Mouse (Mus musculus) embryonic facial prominence, embryonic 12.5 days (tissue): ENCODE results near the gene Gabbr2. TPM values are rescaled to one million over a fixed set of nuclear protein-coding genes. Genes with fewer than 3 reads are reported as not detected.

Experiments
- ATAC-seq: fragments of 200-750 bp; cut with Nextera tagmentation; 2 replicates; pipeline ENCODE4 v1.8.0; 2017; ENCODE audit not compliant: insufficient number of reproducible peaks, insufficient read depth, low FRiP score, low TSS enrichment
- H3K27ac ChIP-seq: fragments of 300-500 bp; sonication (generic); 2 replicates; pipeline ENCODE4 v1.5.1; 2016; ENCODE audit warnings: mild to moderate bottlenecking
- H3K27me3 ChIP-seq: fragments of 300-500 bp; sonication (generic); 2 replicates; pipeline ENCODE4 v1.6.1; 2016; ENCODE audit warnings: mild to moderate bottlenecking, moderate library complexity
- H3K36me3 ChIP-seq: fragments of 300-500 bp; sonication (generic); 2 replicates; pipeline ENCODE4 v1.6.1; 2016; ENCODE audit warnings: mild to moderate bottlenecking
- H3K4me1 ChIP-seq: fragments of 300-500 bp; sonication (generic); 2 replicates; pipeline ENCODE4 v1.6.1; 2016
- H3K4me2 ChIP-seq: fragments of 300-500 bp; sonication (generic); replicated peaks from 2 replicates; pipeline ENCODE4 v1.6.1; 2016; ENCODE audit warnings: mild to moderate bottlenecking, moderate library complexity
- H3K4me3 ChIP-seq: fragments of 300-500 bp; sonication (generic); 2 replicates; pipeline ENCODE4 v1.5.1; 2016; ENCODE audit warnings: mild to moderate bottlenecking
- H3K9ac ChIP-seq: fragments of 300-500 bp; sonication (generic); 2 replicates; pipeline ENCODE4 v1.6.1; 2016; ENCODE audit warnings: mild to moderate bottlenecking, moderate library complexity
- H3K9me3 ChIP-seq: fragments of 300-500 bp; sonication (generic); 2 replicates; pipeline ENCODE4 v1.6.1; 2016; ENCODE audit warnings: mild to moderate bottlenecking, moderate library complexity
- WGBS: fragments of 180-500 bp; shearing (Covaris S2); methylation state at CpG from one replicate; pipeline ENCODE4 v1.1.7; 2016; 5-methylcytosine and 5-hydroxymethylcytosine counted together
- polyA plus RNA-seq: library from polyadenylated mRNA; unstranded; fragments of >200 nt; fragmentation: Nextera tagmentation; extraction: Ambion mirVana; gene quantifications from 2 replicates; pipeline ENCODE4 v1.2.1, GENCODE M21; 2016

Gabbr2 gene
- polyA plus RNA-seq, 1 experiment from 2014 or later: 0.35 TPM

DNA sequence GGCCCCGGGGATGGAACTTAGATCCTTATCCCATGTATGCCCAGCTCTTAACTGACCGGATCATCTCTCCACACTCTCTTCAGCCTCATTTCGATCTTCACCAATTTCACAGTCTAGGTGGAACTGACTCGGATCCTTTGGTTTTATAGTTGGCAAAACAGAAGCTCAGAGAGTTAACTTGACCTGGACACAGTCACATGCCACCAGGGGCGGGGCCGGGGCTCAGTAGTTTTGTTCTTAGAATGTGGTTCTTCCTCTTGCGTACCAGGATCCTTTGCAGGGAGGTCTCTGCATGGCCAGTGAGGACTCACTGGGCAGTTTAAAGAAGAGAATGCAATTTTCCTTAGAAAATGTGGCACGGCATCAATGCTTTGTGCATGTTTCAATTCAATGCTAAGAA is 135.5 kb downstream of the Gabbr2 start:
- WGBS: 93% methylated on average over 8 of the region's 8 CpGs

DNA sequence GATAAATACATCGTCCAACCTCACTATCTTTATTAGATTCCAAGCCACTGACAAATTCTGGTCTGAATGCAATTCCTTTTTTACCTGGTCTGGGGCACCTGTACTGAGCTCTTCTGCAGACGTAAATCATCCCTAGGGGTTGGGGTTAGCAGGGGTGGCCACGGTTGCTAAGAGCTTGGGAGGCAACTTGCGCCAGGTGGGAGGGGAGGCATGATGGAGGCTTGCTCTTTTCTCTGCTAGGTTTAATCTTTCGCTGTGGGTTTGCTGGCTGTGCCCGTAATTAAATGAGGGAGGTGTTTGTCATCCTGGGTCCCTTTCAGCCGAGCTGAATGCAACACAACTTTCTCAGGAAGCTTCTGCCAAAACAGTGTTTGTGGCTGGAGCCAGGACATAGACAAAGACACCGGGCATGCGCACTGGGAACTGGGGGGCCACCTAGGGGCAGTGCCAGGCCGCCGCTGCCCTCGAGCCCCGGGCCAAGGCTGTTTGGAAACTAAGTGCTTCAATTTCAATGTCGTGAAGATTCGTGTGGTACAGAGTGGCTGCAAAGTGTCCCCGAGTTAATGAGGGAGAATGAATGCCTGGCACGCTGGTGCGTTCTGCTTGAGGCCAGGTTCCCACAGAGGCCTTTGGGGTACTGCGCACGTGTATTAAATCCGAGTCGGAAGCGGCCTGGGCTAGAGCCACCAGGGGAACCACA is 136.8 kb downstream of the Gabbr2 start:
- Histone ChIP-seq H3K4me1 (no peaks in the 10 kb centered on the region), H3K4me2 (no peak overlapping the region), H3K27me3 (no peaks in the 10 kb centered on the region), H3K9me3 (no peaks in the 10 kb centered on the region), H3K9ac (no peak overlapping the region), H3K27ac (no peak overlapping the region), H3K4me3 (no peak overlapping the region), H3K36me3 (no peaks in the 10 kb centered on the region)
- ATAC-seq: no peak
- WGBS: 58% methylated on average over 23 of the region's 23 CpGs

More for the DNA sequence above, 135.5 kb downstream of the Gabbr2 start:
- Histone ChIP-seq H3K9me3 (no peaks in the 10 kb centered on the region), H3K4me3 (no peak overlapping the region), H3K36me3 (no peaks in the 10 kb centered on the region), H3K27ac (no peak overlapping the region), H3K27me3 (no peaks in the 10 kb centered on the region), H3K4me2 (no peak overlapping the region), H3K9ac (no peak overlapping the region), H3K4me1 (no peaks in the 10 kb centered on the region)
- no peak for ATAC-seq

DNA sequence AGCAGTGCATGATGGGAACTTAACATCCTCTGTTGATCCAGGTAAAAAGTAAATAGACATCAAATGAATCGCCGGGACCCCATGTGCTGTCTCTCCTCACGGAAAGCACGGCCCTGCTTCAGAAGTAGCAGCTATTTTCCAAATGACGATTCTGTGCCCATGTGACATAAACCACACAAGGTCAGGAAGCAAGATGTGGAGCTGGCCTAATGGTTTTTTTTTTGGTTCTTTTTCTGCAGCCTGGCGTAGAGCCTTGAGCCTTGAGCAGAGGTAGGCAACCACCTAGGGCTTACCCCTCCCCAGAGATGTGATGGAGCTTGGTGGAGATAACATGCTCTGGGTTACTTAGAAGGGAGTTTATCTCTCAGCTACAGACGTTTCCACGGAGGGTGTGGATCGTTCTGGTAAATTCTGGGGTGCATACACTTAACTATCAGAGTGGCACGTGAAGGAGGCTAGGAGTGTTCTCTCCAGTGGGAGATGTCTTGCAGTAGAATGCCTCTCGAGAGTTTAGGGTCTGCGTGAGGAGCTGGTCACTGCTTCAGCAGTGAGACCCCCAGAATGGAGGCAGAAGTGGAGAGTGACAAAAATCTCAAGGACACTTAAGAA is 137.7 kb downstream of the Gabbr2 start:
- H3K9me3 ChIP-seq: no peaks in the 10 kb centered on the region
- WGBS: 83% methylated on average over 12 of the region's 12 CpGs
- ATAC-seq: no peak

DNA sequence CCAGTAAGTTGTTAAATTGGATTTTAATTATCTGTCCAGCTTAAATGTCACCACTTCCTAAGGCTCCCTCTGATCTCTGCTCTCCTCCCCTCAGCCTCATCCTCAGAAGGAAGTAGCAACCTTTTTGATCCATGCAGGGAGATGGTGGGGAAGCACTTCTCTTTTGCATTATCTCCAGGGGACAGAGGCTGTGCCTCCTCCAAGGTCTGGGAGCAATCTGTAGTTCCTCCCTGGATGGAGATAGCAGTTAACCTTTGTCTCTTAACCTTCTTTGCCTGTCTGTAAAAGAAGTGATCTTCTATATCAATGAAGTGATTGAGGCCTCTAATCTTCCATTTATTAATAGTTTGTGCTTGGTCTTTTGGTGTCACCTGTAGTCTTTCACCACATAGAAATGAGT is 143.9 kb downstream of the Gabbr2 start:
- H3K36me3 ChIP-seq: no peaks in the 10 kb centered on the region
- H3K4me1 ChIP-seq: no peaks in the 10 kb centered on the region
- no peak overlapping the region for H3K4me2 ChIP-seq
- no peak overlapping the region for H3K4me3 ChIP-seq
- ATAC-seq: no peak
- H3K27ac ChIP-seq: no peak overlapping the region
- no peak overlapping the region for H3K9ac ChIP-seq
- no peaks in the 10 kb centered on the region for H3K9me3 ChIP-seq
- no peaks in the 10 kb centered on the region for H3K27me3 ChIP-seq

More for the DNA sequence above, 137.7 kb downstream of the Gabbr2 start:
- H3K4me2 ChIP-seq: no peak overlapping the region
- no peak overlapping the region for H3K9ac ChIP-seq
- no peak overlapping the region for H3K4me3 ChIP-seq
- no peaks in the 10 kb centered on the region for H3K36me3 ChIP-seq
- no peaks in the 10 kb centered on the region for H3K27me3 ChIP-seq
- no peak overlapping the region for H3K27ac ChIP-seq
- no peaks in the 10 kb centered on the region for H3K4me1 ChIP-seq

DNA sequence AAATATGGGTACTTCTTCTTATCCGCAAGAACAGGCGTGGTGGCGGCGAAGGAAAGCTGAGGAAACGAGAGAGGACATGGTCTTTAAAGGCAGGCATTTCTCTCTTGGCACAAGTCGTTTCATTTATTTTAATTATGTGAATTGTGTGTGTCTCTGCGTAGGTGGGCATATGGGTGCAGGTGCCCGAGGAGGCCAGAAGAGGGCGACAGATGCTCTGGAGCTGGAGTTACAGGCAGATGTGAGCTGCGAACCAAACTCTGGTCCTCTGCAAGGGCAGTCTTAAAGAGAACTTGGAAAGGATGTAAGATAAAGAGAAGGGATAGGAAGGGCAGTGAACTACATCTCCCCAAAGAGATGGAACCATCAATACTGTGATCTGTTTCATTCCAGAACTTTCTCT is 145.3 kb downstream of the Gabbr2 start:
- no peak overlapping the region for H3K27ac ChIP-seq
- H3K27me3 ChIP-seq: no peaks in the 10 kb centered on the region
- H3K4me2 ChIP-seq: no peak overlapping the region
- no peaks in the 10 kb centered on the region for H3K36me3 ChIP-seq
- WGBS: 94% methylated on average over 10 of the region's 10 CpGs
- no peaks in the 10 kb centered on the region for H3K4me1 ChIP-seq
- H3K4me3 ChIP-seq: no peak overlapping the region
- no peak for ATAC-seq
- H3K9me3 ChIP-seq: no peaks in the 10 kb centered on the region
- H3K9ac ChIP-seq: no peak overlapping the region

DNA sequence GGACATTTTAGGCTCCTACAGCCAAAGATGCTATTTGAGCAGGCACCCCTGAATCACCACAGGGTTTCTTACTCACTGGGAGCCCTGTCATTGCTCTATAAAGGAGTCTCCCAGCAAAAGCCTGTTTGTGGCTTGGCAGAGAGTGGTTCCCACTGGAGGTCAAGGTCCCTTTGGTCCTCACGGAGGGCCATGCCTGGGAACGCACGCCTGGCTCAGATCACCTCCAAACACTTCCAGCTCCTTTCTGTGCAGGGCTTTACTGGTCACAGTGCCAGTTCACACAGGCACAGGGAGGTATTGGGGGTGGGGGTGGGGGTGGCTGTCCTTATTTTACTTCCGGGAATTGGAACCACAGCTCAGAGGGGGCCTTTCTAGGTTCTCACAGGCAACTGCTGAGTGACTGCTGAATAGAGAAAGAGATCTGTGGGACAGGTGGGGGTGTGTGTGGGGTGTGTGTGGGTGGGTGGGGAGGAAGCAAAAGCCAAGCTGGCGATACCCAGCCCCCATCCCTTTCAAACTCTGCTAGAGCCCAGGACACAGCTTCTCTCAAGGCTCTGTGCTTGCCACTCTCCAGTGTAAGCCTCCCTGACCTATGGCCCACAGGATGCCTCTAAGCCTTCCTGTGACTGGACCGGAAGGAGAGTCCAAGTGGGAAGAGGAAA is 146.6 kb downstream of the Gabbr2 start:
- Histone ChIP-seq H3K9me3 (no peaks in the 10 kb centered on the region), H3K4me3 (no peak overlapping the region), H3K4me2 (no peak overlapping the region), H3K27me3 (no peaks in the 10 kb centered on the region), H3K9ac (no peak overlapping the region), H3K4me1 (no peaks in the 10 kb centered on the region), H3K27ac (no peak overlapping the region), H3K36me3 (no peaks in the 10 kb centered on the region)
- 71% methylated on average over 6 of the region's 6 CpGs for WGBS
- ATAC-seq: no peak

DNA sequence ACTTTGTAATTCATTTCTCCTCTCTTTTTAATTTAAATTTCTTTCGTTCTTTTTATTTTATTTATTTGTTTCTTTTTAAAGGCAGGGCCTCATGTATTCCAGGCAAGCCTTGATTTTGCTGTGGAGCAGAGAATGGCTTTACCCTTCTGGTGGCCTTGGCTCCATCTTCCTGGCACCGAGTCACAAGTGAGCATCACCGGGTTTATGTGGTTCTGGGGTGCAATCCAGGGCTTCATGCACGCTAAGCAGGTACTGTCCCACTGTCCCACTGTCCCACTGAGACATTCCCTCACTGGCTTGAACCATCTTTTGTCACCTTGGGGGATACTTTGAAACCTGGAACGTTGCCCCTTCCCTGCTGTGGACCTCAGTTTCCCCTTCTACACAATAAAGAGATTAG is 147.1 kb downstream of the Gabbr2 start:
- H3K9me3 ChIP-seq: no peaks in the 10 kb centered on the region
- H3K36me3 ChIP-seq: no peaks in the 10 kb centered on the region
- no peak for ATAC-seq
- 81% methylated on average over 5 of the region's 5 CpGs for WGBS
- no peaks in the 10 kb centered on the region for H3K27me3 ChIP-seq
- no peaks in the 10 kb centered on the region for H3K4me1 ChIP-seq
- H3K9ac ChIP-seq: no peak overlapping the region
- no peak overlapping the region for H3K4me2 ChIP-seq
- H3K27ac ChIP-seq: no peak overlapping the region
- no peak overlapping the region for H3K4me3 ChIP-seq

DNA sequence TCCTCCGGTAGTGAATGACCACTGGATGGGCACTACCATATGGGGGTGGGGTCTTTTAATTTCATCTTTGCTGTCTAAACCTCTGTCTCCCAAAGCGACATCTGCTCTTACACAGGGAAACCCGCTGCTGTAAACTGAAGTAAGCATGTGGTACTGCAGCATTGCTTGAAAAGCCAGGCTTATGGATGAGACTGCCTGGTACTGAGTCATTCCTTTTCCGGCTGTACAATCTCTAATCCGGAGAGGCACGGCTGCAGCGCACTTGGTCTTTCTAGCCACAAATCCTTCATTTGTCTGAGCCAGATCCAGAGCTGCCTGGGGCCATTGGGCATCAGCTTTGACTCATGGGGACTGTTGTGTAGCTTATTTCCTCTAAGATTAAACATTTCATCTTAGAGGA is 149.1 kb downstream of the Gabbr2 start:
- Histone ChIP-seq H3K4me2 (no peak overlapping the region), H3K4me3 (no peak overlapping the region), H3K9me3 (no peaks in the 10 kb centered on the region), H3K27me3 (no peaks in the 10 kb centered on the region), H3K27ac (no peak overlapping the region), H3K36me3 (no peaks in the 10 kb centered on the region), H3K4me1 (no peaks in the 10 kb centered on the region), H3K9ac (no peak overlapping the region)
- ATAC-seq: no peak
- 91% methylated on average over 7 of the region's 7 CpGs for WGBS

DNA sequence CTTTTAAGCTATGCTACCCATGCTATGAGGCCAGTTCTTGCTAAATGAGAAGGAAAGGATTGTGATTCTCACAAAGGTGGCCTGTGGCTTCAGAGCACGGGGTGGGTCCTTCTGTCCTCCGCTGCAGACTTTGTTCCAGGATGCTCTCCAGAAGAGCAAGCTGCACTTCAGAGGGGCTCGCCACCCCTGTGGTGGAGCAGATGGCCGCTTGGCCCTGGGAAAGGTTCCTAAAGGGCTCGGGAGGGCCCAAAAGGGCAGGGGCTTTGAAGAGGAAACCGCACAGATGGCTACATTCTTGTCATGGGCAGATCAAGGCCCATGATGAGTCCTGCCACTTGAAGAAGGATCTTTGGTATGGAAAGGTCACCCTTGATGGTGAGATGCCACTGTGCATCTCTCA is 151.5 kb downstream of the Gabbr2 start:
- no peak for ATAC-seq
- H3K4me2 ChIP-seq: no peak overlapping the region
- H3K4me1 ChIP-seq: no peaks in the 10 kb centered on the region
- no peaks in the 10 kb centered on the region for H3K27me3 ChIP-seq
- 76% methylated on average over 6 of the region's 6 CpGs for WGBS
- no peak overlapping the region for H3K4me3 ChIP-seq
- no peak overlapping the region for H3K27ac ChIP-seq
- H3K36me3 ChIP-seq: no peaks in the 10 kb centered on the region
- no peaks in the 10 kb centered on the region for H3K9me3 ChIP-seq
- H3K9ac ChIP-seq: no peak overlapping the region

DNA sequence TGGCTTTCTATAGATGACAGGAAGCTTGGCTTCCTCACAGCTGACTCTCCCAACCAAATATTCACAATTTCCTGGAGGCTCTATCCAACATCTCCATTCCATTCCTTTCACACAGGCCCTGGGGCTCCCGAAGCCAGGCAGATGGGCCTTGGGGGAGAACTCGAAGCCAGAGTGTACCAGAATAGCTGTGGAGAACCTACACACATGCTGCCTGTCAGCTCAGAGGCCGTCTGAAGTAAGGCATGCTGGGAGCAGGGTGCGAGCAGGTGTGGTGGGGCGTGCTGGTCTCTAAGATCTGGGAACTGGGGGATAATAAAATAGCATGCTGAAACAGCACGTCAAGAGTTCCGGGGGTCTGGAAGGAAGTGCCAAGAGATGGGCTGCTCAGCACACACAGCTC is 154.3 kb downstream of the Gabbr2 start:
- H3K9me3 ChIP-seq: no peaks in the 10 kb centered on the region
- H3K4me3 ChIP-seq: no peak overlapping the region
- no peaks in the 10 kb centered on the region for H3K27me3 ChIP-seq
- no peak overlapping the region for H3K9ac ChIP-seq
- no peak overlapping the region for H3K4me2 ChIP-seq
- no peaks in the 10 kb centered on the region for H3K36me3 ChIP-seq
- WGBS: 85% methylated on average over 7 of the region's 7 CpGs
- no peaks in the 10 kb centered on the region for H3K4me1 ChIP-seq
- no peak overlapping the region for H3K27ac ChIP-seq
- no peak for ATAC-seq

DNA sequence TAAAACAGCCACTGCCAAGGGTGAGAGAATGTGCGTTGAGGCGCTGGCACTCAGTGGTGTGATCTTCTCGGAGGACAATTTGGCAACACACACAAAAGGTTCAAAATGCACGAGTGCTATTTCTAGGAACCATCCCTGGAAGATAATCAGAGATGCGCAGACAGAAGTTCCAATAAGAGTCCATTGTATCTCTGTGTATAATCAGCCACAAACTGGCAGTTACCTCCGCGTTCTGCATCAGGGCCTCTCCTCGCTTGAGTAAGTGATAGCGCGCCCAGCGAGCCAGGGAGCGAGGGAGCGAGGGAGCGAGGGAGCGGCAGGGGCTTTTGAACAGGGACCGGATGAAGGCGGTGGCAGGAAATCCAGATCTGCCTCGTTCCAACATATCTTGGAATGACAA is 155.6 kb downstream of the Gabbr2 start:
- Histone ChIP-seq H3K4me1 (no peaks in the 10 kb centered on the region), H3K27me3 (no peaks in the 10 kb centered on the region), H3K36me3 (no peaks in the 10 kb centered on the region), H3K4me3 (no peak overlapping the region), H3K9me3 (no peaks in the 10 kb centered on the region), H3K27ac (no peak overlapping the region), H3K4me2 (no peak overlapping the region), H3K9ac (no peak overlapping the region)
- 64% methylated on average over 18 of the region's 18 CpGs for WGBS
- ATAC-seq: no peak

DNA sequence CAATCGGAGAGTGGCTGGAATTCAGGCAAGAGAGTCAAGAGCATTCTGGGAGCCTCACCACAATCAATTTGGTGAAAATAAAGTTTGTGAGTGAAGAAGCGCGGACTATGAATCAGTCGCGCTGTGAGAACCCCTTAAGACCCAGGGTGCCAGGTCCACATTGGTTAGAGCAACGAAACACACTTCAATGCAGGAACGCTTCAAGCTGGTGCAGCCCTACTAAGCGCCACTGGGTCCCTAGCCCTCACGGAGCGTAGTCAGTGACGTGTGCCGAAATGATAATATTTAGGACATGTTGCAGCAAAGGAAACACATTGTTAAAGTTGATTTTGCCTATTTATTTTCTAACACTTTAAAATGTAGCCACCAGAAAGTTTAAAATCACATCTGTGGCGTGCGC is 156.6 kb downstream of the Gabbr2 start:
- 94% methylated on average over 14 of the region's 14 CpGs for WGBS
- no peak overlapping the region for H3K4me2 ChIP-seq
- no peak overlapping the region for H3K9ac ChIP-seq
- H3K4me3 ChIP-seq: no peak overlapping the region
- no peaks in the 10 kb centered on the region for H3K4me1 ChIP-seq
- no peaks in the 10 kb centered on the region for H3K36me3 ChIP-seq
- H3K27ac ChIP-seq: no peak overlapping the region
- no peaks in the 10 kb centered on the region for H3K9me3 ChIP-seq
- no peak for ATAC-seq
- no peaks in the 10 kb centered on the region for H3K27me3 ChIP-seq
